Mouse (Mus musculus): ENCODE results near the gene Lamp5. TPM values are rescaled to one million over a fixed set of nuclear protein-coding genes. Genes with fewer than 3 reads are reported as not detected.

The Lamp5 gene
- polyA plus RNA-seq, 1 experiment from 2014 or later = 5.3 TPM

DNA sequence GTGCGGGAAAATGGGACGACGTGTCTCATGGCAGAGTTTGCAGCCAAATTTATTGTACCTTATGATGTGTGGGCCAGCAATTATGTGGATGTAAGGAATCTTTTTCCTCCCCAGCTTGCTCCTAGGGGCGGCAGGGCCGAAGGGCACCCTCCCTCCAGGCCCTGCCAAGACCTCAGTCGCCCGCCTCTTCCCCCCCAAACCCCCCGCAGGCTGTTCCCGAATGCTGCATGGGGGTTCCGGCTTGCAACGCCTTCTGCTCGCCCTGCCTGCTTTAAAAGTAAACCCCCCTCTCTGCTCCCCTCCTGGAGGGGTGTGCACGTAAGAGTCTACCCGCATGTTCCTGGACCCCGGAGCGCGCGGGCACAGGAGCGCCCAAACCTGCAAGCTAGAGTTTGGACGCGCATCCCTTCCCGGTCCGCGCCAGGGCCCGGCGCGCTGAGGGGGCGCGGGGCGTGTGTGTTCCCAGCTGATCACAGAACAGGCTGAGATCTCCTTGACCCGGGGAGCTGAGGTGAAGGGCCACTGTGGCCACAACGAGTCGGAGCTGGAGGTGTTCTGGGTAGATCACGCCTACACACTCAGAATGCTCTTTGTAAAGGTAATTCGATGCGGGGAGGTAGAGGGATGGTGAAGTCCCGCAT, 7.1 kb downstream of the Lamp5 start:
- H3K27ac ChIP-seq (ENCODE audit: low read depth, low read length) = no peak overlapping the region
- 0 out of 2 replicates have a peak overlapping the region, but pooled peaks have one; percentile 24 for H3K9ac ChIP-seq (ENCODE audit: low read length)
- peak overlapping the region; percentile 53 for H3K4me2 ChIP-seq
- under 1% methylated on average over 37 of the region's 37 CpGs for WGBS
- H3K4me1 ChIP-seq (ENCODE audit: control insufficient read depth, insufficient read depth, low read length) = peaks cover 11% of the 10 kb centered on the region
- H3K4me3 ChIP-seq (ENCODE audit: low read depth, low read length) = peak overlapping the region; percentile 28
- ATAC-seq (ENCODE audit: low FRiP score) (peak; percentile 39; the same call in 1 of the 2 replicates), DNase-seq (ENCODE audit: low spot score, missing footprints) (peak; percentile 91)
- H3K27me3 ChIP-seq (ENCODE audit: control insufficient read depth, insufficient read depth, low read length) = peaks cover 37% of the 10 kb centered on the region
- no peaks in the 10 kb centered on the region for H3K9me3 ChIP-seq (ENCODE audit: control insufficient read depth, low read length)
- no peaks in the 10 kb centered on the region for H3K36me3 ChIP-seq (ENCODE audit: control insufficient read depth, insufficient read depth, low read length)

GRCm38 (mm10) chr2:136064356-136064755, 12.3 kb downstream of the Lamp5 start:
- no peak for ATAC-seq (ENCODE audit: low FRiP score)
- WGBS = 88% methylated on average over 1 of the region's 1 CpGs
- no peak overlapping the region for H3K9ac ChIP-seq (ENCODE audit: low read length)
- H3K36me3 ChIP-seq (ENCODE audit: control insufficient read depth, insufficient read depth, low read length) = no peaks in the 10 kb centered on the region
- H3K27ac ChIP-seq (ENCODE audit: low read depth, low read length) = no peak overlapping the region
- no peak overlapping the region for H3K4me3 ChIP-seq (ENCODE audit: low read depth, low read length)
- DNase-seq (ENCODE audit: low spot score, missing footprints) = no peak
- no peaks in the 10 kb centered on the region; the same call in 1 of the 2 replicates for H3K4me1 ChIP-seq (ENCODE audit: control insufficient read depth, insufficient read depth, low read length)
- H3K9me3 ChIP-seq (ENCODE audit: control insufficient read depth, low read length) = no peaks in the 10 kb centered on the region
- H3K4me2 ChIP-seq = no peak overlapping the region
- H3K27me3 ChIP-seq (ENCODE audit: control insufficient read depth, insufficient read depth, low read length) = peaks cover 16% of the 10 kb centered on the region

DNA sequence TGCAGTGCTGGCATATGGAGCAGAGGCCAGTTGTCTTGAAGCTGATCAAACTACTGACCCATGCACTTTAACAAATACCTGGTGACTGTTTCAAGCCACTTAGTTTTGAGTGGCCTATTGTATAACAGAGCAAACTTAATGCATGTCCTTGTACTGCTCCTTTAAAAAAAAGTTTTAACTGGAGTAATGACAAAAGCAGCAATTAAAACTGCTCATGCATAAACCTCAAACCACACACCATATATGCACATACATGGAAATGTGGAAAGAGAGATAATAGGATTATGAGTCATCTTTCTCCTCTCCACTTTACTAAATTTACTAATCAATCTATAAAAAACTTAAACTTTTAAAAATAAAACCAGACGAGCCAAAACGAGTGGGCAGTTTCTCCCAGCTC, 43.9 kb downstream of the Lamp5 start:
- 74% methylated on average over 2 of the region's 2 CpGs for WGBS
- Histone ChIP-seq H3K27me3 (ENCODE audit: control insufficient read depth, insufficient read depth, low read length) (no peaks in the 10 kb centered on the region), H3K27ac (ENCODE audit: low read depth, low read length) (no peak overlapping the region), H3K36me3 (ENCODE audit: control insufficient read depth, insufficient read depth, low read length) (no peaks in the 10 kb centered on the region), H3K9me3 (ENCODE audit: control insufficient read depth, low read length) (no peaks in the 10 kb centered on the region), H3K4me2 (no peak overlapping the region), H3K4me3 (ENCODE audit: low read depth, low read length) (no peak overlapping the region), H3K9ac (ENCODE audit: low read length) (no peak overlapping the region), H3K4me1 (ENCODE audit: control insufficient read depth, insufficient read depth, low read length) (no peaks in the 10 kb centered on the region)
- ATAC-seq (ENCODE audit: low FRiP score) = no peak
- no peak for DNase-seq (ENCODE audit: low spot score, missing footprints)

GRCm38 (mm10) chr2:136097143-136097542, 45.1 kb downstream of the Lamp5 start:
- Histone ChIP-seq H3K4me1 (ENCODE audit: control insufficient read depth, insufficient read depth, low read length) (no peaks in the 10 kb centered on the region), H3K27me3 (ENCODE audit: control insufficient read depth, insufficient read depth, low read length) (no peaks in the 10 kb centered on the region), H3K36me3 (ENCODE audit: control insufficient read depth, insufficient read depth, low read length) (no peaks in the 10 kb centered on the region), H3K27ac (ENCODE audit: low read depth, low read length) (no peak overlapping the region), H3K9me3 (ENCODE audit: control insufficient read depth, low read length) (no peaks in the 10 kb centered on the region), H3K4me2 (no peak overlapping the region), H3K9ac (ENCODE audit: low read length) (no peak overlapping the region), H3K4me3 (ENCODE audit: low read depth, low read length) (no peak overlapping the region)
- WGBS = 92% methylated on average over 3 of the region's 3 CpGs
- DNase-seq (ENCODE audit: low spot score, missing footprints) (peak; percentile 57), ATAC-seq (ENCODE audit: low FRiP score) (no peak)

DNA sequence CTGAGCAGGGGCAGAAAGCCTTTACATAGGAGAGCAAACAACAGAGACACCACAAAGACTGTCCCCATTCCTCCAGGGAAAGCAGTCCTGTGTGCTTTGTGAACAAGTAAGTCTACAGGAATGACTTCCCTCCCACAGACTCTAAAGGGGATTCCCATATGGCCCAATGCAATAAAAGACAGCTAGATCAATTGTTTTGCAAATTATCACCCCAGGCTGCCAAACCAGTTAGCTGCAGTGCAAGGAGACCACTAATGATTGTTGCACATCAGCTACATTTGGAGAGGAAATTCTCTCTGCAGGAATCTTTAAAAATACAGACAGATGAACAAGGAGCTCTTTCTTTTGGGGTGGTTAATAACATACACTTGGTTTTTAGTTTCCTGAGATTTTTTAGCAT, 55.6 kb downstream of the Lamp5 start:
- peak; percentile 87 for DNase-seq (ENCODE audit: low spot score, missing footprints)
- H3K27me3 ChIP-seq (ENCODE audit: control insufficient read depth, insufficient read depth, low read length) = no peaks in the 10 kb centered on the region
- H3K4me1 ChIP-seq (ENCODE audit: control insufficient read depth, insufficient read depth, low read length) = peaks cover 20% of the 10 kb centered on the region
- H3K27ac ChIP-seq (ENCODE audit: low read depth, low read length) = peak overlapping the region; percentile 46; the same call in 1 of the 2 replicates
- no peaks in the 10 kb centered on the region for H3K36me3 ChIP-seq (ENCODE audit: control insufficient read depth, insufficient read depth, low read length)
- no peak overlapping the region for H3K4me2 ChIP-seq
- no peaks in the 10 kb centered on the region for H3K9me3 ChIP-seq (ENCODE audit: control insufficient read depth, low read length)
- ATAC-seq (ENCODE audit: low FRiP score) = peak; percentile 33; the same call in 1 of the 2 replicates
- H3K4me3 ChIP-seq (ENCODE audit: low read depth, low read length) = no peak overlapping the region
- no peak overlapping the region for H3K9ac ChIP-seq (ENCODE audit: low read length)

GRCm38 (mm10) chr2:136108124-136109037, 56.3 kb downstream of the Lamp5 start:
- peak; percentile 87 for ATAC-seq (ENCODE audit: low FRiP score)
- no peak overlapping the region for H3K4me3 ChIP-seq (ENCODE audit: low read depth, low read length)
- no peaks in the 10 kb centered on the region for H3K9me3 ChIP-seq (ENCODE audit: control insufficient read depth, low read length)
- no peaks in the 10 kb centered on the region for H3K27me3 ChIP-seq (ENCODE audit: control insufficient read depth, insufficient read depth, low read length)
- H3K4me1 ChIP-seq (ENCODE audit: control insufficient read depth, insufficient read depth, low read length) = peaks cover 20% of the 10 kb centered on the region
- no peaks in the 10 kb centered on the region for H3K36me3 ChIP-seq (ENCODE audit: control insufficient read depth, insufficient read depth, low read length)
- DNase-seq (ENCODE audit: low spot score, missing footprints) = peak; percentile 86
- no peak overlapping the region; the same call in 1 of the 2 replicates for H3K4me2 ChIP-seq
- peak overlapping the region; percentile 33; the same call in 1 of the 2 replicates for H3K9ac ChIP-seq (ENCODE audit: low read length)
- 14% methylated on average over 6 of the region's 6 CpGs for WGBS
- H3K27ac ChIP-seq (ENCODE audit: low read depth, low read length) = peak overlapping the region; percentile 65

DNA sequence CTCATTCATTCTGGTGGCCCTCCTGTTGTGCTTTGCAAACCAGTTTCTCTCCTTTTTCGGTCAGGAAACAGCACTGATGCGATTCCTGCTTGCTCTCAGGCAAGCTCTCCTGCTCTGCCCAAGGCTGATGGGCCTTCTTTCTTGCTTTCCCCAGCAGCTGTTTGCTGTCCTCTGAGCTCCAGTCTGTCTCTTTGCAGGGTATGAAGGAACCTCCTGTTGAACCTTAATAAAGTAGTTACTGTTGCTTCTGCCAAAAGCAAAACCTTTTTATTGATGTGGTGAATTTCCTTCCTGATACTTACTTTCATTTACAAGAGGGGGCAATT, 57.0 kb downstream of the Lamp5 start:
- no peak for DNase-seq (ENCODE audit: low spot score, missing footprints)
- peak overlapping the region; percentile 33; the same call in 1 of the 2 replicates for H3K9ac ChIP-seq (ENCODE audit: low read length)

GRCm38 (mm10) chr2:136113374-136113773, 61.3 kb downstream of the Lamp5 start:
- peaks cover 11% of the 10 kb centered on the region for H3K4me1 ChIP-seq (ENCODE audit: control insufficient read depth, insufficient read depth, low read length)
- no peaks in the 10 kb centered on the region for H3K36me3 ChIP-seq (ENCODE audit: control insufficient read depth, insufficient read depth, low read length)
- no peak overlapping the region for H3K27ac ChIP-seq (ENCODE audit: low read depth, low read length)
- no peak overlapping the region for H3K4me2 ChIP-seq
- ATAC-seq (ENCODE audit: low FRiP score) (no peak), DNase-seq (ENCODE audit: low spot score, missing footprints) (no peak)
- no peak overlapping the region for H3K4me3 ChIP-seq (ENCODE audit: low read depth, low read length)
- no peak overlapping the region for H3K9ac ChIP-seq (ENCODE audit: low read length)
- WGBS = 87% methylated on average over 6 of the region's 6 CpGs
- H3K9me3 ChIP-seq (ENCODE audit: control insufficient read depth, low read length) = no peaks in the 10 kb centered on the region
- no peaks in the 10 kb centered on the region for H3K27me3 ChIP-seq (ENCODE audit: control insufficient read depth, insufficient read depth, low read length)

More for the DNA sequence above, 57.0 kb downstream of the Lamp5 start:
- no peaks in the 10 kb centered on the region for H3K36me3 ChIP-seq (ENCODE audit: control insufficient read depth, insufficient read depth, low read length)
- H3K27ac ChIP-seq (ENCODE audit: low read depth, low read length) = peak overlapping the region; percentile 65
- WGBS = 0% methylated on average over 2 of the region's 2 CpGs
- no peaks in the 10 kb centered on the region for H3K27me3 ChIP-seq (ENCODE audit: control insufficient read depth, insufficient read depth, low read length)
- H3K9me3 ChIP-seq (ENCODE audit: control insufficient read depth, low read length) = no peaks in the 10 kb centered on the region
- no peak overlapping the region for H3K4me3 ChIP-seq (ENCODE audit: low read depth, low read length)
- 0 out of 2 replicates have a peak, but pooled peaks have one; percentile 1 for ATAC-seq (ENCODE audit: low FRiP score)
- H3K4me2 ChIP-seq = no peak overlapping the region
- peaks cover 20% of the 10 kb centered on the region for H3K4me1 ChIP-seq (ENCODE audit: control insufficient read depth, insufficient read depth, low read length)

DNA sequence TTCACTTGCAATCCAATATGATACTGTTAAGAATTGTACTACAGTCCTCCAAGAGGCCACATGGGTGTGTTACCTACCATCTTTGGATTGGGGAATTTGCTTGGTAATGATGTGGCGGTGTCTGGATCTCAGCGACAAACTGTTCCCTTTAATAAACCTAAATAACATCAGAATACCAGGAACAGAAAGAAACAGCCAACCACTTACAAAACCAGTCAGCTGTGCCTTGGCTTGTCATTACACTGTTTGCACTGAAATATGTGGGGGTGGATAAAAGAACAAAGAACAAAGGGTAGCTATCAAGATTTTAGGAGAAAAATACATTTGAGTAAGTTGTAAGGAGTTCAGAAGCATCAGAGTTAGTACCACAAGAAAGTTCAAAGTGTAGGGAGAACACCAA, 66.0 kb downstream of the Lamp5 start:
- ATAC-seq (ENCODE audit: low FRiP score) (no peak), DNase-seq (ENCODE audit: low spot score, missing footprints) (no peak)
- Histone ChIP-seq H3K4me3 (ENCODE audit: low read depth, low read length) (no peak overlapping the region), H3K9ac (ENCODE audit: low read length) (no peak overlapping the region), H3K4me2 (no peak overlapping the region), H3K27me3 (ENCODE audit: control insufficient read depth, insufficient read depth, low read length) (no peaks in the 10 kb centered on the region), H3K36me3 (ENCODE audit: control insufficient read depth, insufficient read depth, low read length) (no peaks in the 10 kb centered on the region), H3K9me3 (ENCODE audit: control insufficient read depth, low read length) (no peaks in the 10 kb centered on the region), H3K4me1 (ENCODE audit: control insufficient read depth, insufficient read depth, low read length) (no peaks in the 10 kb centered on the region), H3K27ac (ENCODE audit: low read depth, low read length) (no peak overlapping the region)
- 92% methylated on average over 2 of the region's 2 CpGs for WGBS
